Mouse (Mus musculus) heart, embryonic 12.5 days (tissue): ENCODE results near the gene AL731706.1. TPM values are rescaled to one million over a fixed set of nuclear protein-coding genes. Genes with fewer than 3 reads are reported as not detected.

Experiments used
- ATAC-seq: fragments of 200-750 bp; cut with Nextera tagmentation; 2 replicates; pipeline ENCODE4 v1.8.0; 2017; ENCODE audit warnings: moderate TSS enrichment, moderate library complexity; ENCODE audit not compliant: insufficient number of reproducible peaks, low FRiP score
- H3K27ac ChIP-seq: fragments of 300-500 bp; sonication (generic); 2 replicates; pipeline ENCODE4 v1.5.1; 2016; ENCODE audit warnings: mild to moderate bottlenecking, moderate library complexity; ENCODE audit not compliant: poor library complexity, severe bottlenecking
- H3K27me3 ChIP-seq: fragments of 300-500 bp; sonication (generic); replicated peaks from 2 replicates; pipeline ENCODE4 v1.6.1; 2016; ENCODE audit warnings: mild to moderate bottlenecking, moderate library complexity
- H3K36me3 ChIP-seq: fragments of 300-500 bp; sonication (generic); 2 replicates; pipeline ENCODE4 v1.6.1; 2016; ENCODE audit warnings: mild to moderate bottlenecking, moderate library complexity
- H3K4me1 ChIP-seq: fragments of 300-500 bp; sonication (generic); replicated peaks from 2 replicates; pipeline ENCODE4 v1.6.1; 2016; ENCODE audit warnings: mild to moderate bottlenecking
- H3K4me2 ChIP-seq: fragments of 300-500 bp; sonication (generic); 2 replicates; pipeline ENCODE4 v1.6.1; 2016; ENCODE audit warnings: mild to moderate bottlenecking, moderate library complexity
- H3K4me3 ChIP-seq: fragments of 300-500 bp; sonication (generic); 2 replicates; pipeline ENCODE4 v1.5.1; 2016; ENCODE audit warnings: mild to moderate bottlenecking
- H3K9ac ChIP-seq: fragments of 300-500 bp; sonication (generic); 2 replicates; pipeline ENCODE4 v1.6.1; 2016; ENCODE audit warnings: mild to moderate bottlenecking, moderate library complexity
- H3K9me3 ChIP-seq: fragments of 300-500 bp; sonication (generic); replicated peaks from 2 replicates; pipeline ENCODE4 v1.6.1; 2016; ENCODE audit warnings: mild to moderate bottlenecking, moderate library complexity
- WGBS: fragments of 180-500 bp; shearing (Covaris S2); methylation state at CpG from one replicate; pipeline ENCODE4 v1.1.7; 2016; 5-methylcytosine and 5-hydroxymethylcytosine counted together
- polyA plus RNA-seq: library from polyadenylated mRNA; unstranded; fragments of >200 nt; fragmentation: Nextera tagmentation; extraction: Ambion mirVana; gene quantifications from 2 replicates; pipeline ENCODE4 v1.2.1, GENCODE M21; 2016

Gene AL731706.1
- polyA plus RNA-seq, 1 experiment from 2014 or later, result 39.1 TPM

DNA sequence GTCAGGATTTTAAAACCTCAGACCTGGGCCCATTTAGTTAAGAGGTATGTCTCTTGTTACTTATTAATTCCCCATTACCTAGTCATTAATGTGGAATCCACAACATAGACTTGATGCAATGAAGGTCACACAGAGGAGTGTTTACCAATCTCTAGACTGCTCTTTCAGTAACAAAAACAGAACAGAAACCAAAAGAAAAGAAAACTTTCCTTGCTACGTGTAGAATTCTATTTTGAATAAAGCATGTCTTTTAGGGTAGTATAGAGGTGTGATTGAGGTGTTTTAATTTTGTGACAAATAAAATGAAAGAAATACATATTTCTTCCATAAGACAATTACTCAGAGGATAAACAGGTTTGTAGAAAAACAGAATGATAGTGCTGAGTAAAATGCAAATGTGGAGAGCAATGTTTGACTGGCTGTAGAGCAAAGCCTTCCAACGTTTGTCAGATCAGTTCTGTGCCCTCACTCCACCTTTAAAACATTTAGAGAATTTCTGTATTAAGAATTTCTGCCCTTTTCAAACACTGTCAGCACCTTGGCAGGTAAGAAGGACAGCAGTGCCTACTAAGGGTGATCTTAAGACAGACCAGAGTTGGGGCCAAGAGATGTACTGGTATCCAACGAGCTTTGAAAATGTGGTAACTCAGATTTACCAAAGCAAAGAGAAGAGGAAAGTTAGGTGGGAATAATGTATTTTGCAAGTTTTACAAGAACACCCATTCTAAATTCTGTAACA lies 57.0 kb downstream of the AL731706.1 start:
- Histone ChIP-seq H3K36me3 (no peaks in the 10 kb centered on the region), H3K9ac (no peak overlapping the region), H3K27ac (no peak overlapping the region), H3K4me3 (no peak overlapping the region), H3K9me3 (no peaks in the 10 kb centered on the region), H3K4me2 (no peak overlapping the region), H3K27me3 (no peaks in the 10 kb centered on the region), H3K4me1 (peaks cover 15% of the 10 kb centered on the region)
- no peak for ATAC-seq
- WGBS, result 73% methylated on average over 3 of the region's 3 CpGs

DNA sequence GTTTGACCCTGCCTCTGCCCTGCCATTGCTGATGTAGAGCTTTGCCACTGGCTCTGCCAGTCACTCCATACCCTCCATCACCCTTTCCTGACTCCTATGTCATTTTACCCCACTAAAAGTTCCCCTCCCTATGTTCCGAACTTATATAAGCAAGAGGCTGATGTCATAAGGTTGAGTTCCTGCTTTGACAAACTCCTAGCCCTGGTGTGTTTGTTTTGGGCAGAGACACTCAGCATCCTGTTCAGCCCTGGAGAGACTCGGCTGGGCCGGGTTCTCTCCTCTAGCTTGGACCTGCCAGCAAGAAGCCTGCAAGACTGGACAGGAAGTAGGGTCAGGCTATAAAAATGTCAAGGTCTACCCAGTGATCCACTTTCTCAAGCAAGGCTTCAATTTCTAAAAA lies 58.3 kb downstream of the AL731706.1 start:
- H3K9me3 ChIP-seq, result no peaks in the 10 kb centered on the region
- H3K36me3 ChIP-seq, result no peaks in the 10 kb centered on the region
- H3K9ac ChIP-seq, result no peak overlapping the region
- H3K4me1 ChIP-seq, result peaks cover 10% of the 10 kb centered on the region
- ATAC-seq, result peak; percentile 77
- no peaks in the 10 kb centered on the region for H3K27me3 ChIP-seq
- 0 out of 2 replicates have a peak overlapping the region, but pooled peaks have one; percentile 47 for H3K27ac ChIP-seq
- H3K4me3 ChIP-seq, result no peak overlapping the region
- WGBS, result 50% methylated on average over 3 of the region's 3 CpGs
- H3K4me2 ChIP-seq, result no peak overlapping the region

Other genes with a start within 250 kb of the AL731706.1 start
- gene Snap25, start 177.9 kb downstream of the AL731706.1 start, polyA plus RNA-seq, result 0.67 and 1.0 TPM in 2 replicates
- gene AL731706.2, start 5.7 kb downstream of the AL731706.1 start, polyA plus RNA-seq, result 33.9 and 35.2 TPM in 2 replicates
- gene Slx4ip, start 171 bp downstream of the AL731706.1 start, polyA plus RNA-seq, result 4.9 and 5.2 TPM in 2 replicates
- gene Mkks, start within 50 bp of the AL731706.1 start, polyA plus RNA-seq, result 18.5 and 20.3 TPM in 2 replicates
- gene Jag1, start 225.3 kb upstream of the AL731706.1 start, polyA plus RNA-seq, result 26.2 and 26.6 TPM in 2 replicates